Mouse (Mus musculus) heart, embryonic 13.5 days (tissue): ENCODE measurements around the gene Inpp4b. TPM values are rescaled to one million over a fixed set of nuclear protein-coding genes. Genes with fewer than 3 reads are reported as not detected.
A peak's percentile ranks its signal among the peaks of the same experiment; 100 is the strongest.

Source experiments
- ATAC-seq: fragments of 200-750 bp; cut with Nextera tagmentation; 2 replicates; pipeline ENCODE4 v1.8.0; 2017; ENCODE audit warnings: moderate TSS enrichment; ENCODE audit not compliant: insufficient number of reproducible peaks, low FRiP score, low TSS enrichment; ENCODE audit errors: extremely low read depth
- H3K27ac ChIP-seq: fragments of 300-500 bp; sonication (generic); replicated peaks from 2 replicates; pipeline ENCODE4 v1.5.1; 2015; ENCODE audit warnings: moderate library complexity, mild to moderate bottlenecking, inconsistent platforms
- H3K27me3 ChIP-seq: fragments of 300-500 bp; sonication (generic); replicated peaks from 2 replicates; pipeline ENCODE4 v1.6.1; 2015; ENCODE audit warnings: mild to moderate bottlenecking, inconsistent platforms
- H3K36me3 ChIP-seq: fragments of 300-500 bp; sonication (generic); 2 replicates; pipeline ENCODE4 v1.6.1; 2015; ENCODE audit warnings: mild to moderate bottlenecking, inconsistent platforms
- H3K4me1 ChIP-seq: fragments of 300-500 bp; sonication (generic); 2 replicates; pipeline ENCODE4 v1.6.1; 2015; ENCODE audit warnings: inconsistent platforms
- H3K4me2 ChIP-seq: fragments of 300-500 bp; sonication (generic); 2 replicates; pipeline ENCODE4 v1.6.1; 2015; ENCODE audit warnings: inconsistent platforms, mild to moderate bottlenecking, moderate library complexity
- H3K4me3 ChIP-seq: fragments of 300-500 bp; sonication (generic); 2 replicates; pipeline ENCODE4 v1.5.1; 2015; ENCODE audit warnings: moderate library complexity, mild to moderate bottlenecking, inconsistent platforms
- H3K9ac ChIP-seq: fragments of 300-500 bp; sonication (generic); 2 replicates; pipeline ENCODE4 v1.6.1; 2015; ENCODE audit warnings: inconsistent platforms, mild to moderate bottlenecking, moderate library complexity
- H3K9me3 ChIP-seq: fragments of 300-500 bp; sonication (generic); 2 replicates; pipeline ENCODE4 v1.6.1; 2016; ENCODE audit warnings: inconsistent platforms
- WGBS: fragments of 180-500 bp; shearing (Covaris S2); methylation state at CpG from one replicate; pipeline ENCODE4 v1.1.7; 2015; ENCODE audit warnings: mixed read lengths; 5-methylcytosine and 5-hydroxymethylcytosine counted together
- polyA plus RNA-seq: library from polyadenylated mRNA; unstranded; fragments of >200 nt; fragmentation: Nextera tagmentation; extraction: Ambion mirVana; gene quantifications from 2 replicates; pipeline ENCODE4 v1.2.1, GENCODE M21; 2015

Inpp4b gene
- polyA plus RNA-seq, 1 experiment from 2014 or later, result 9.4 TPM

GRCm38 (mm10) chr8:81581817-81582437, 239.6 kb downstream of the Inpp4b start:
- Histone ChIP-seq H3K4me1 (peaks cover 11% of the 10 kb centered on the region; the same call in 1 of the 2 replicates), H3K9me3 (no peaks in the 10 kb centered on the region), H3K27me3 (no peaks in the 10 kb centered on the region), H3K27ac (no peak overlapping the region), H3K9ac (no peak overlapping the region), H3K4me3 (no peak overlapping the region), H3K4me2 (no peak overlapping the region), H3K36me3 (no peaks in the 10 kb centered on the region)
- no peak for ATAC-seq
- WGBS, result 75% methylated on average over 2 of the region's 2 CpGs

DNA sequence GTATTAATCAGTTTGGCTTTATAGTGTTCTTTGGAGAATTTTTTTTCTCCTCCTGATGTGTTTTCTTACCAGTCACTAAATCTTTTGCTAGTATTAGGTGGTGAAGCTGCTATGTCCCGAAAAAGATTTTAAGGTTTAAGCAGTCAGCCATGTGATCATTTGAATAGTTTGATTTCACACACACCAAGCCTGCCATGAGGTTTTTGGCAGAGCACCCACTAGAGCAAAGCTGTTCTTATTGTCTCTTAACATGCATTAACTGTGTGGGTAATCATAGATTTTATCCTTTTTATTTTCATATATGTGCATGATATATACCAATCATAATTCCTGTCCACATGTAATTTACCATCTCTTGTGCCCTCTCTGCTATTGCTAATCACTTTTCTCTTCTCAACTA, 240.6 kb downstream of the Inpp4b start:
- no peak overlapping the region for H3K27ac ChIP-seq
- no peaks in the 10 kb centered on the region for H3K27me3 ChIP-seq
- peaks cover 11% of the 10 kb centered on the region; the same call in 1 of the 2 replicates for H3K4me1 ChIP-seq
- H3K9me3 ChIP-seq, result no peaks in the 10 kb centered on the region
- H3K4me3 ChIP-seq, result no peak overlapping the region
- 73% methylated on average over 1 of the region's 1 CpGs for WGBS
- no peaks in the 10 kb centered on the region for H3K36me3 ChIP-seq
- ATAC-seq, result no peak
- no peak overlapping the region for H3K4me2 ChIP-seq
- no peak overlapping the region for H3K9ac ChIP-seq

GRCm38 (mm10) chr8:81586783-81587182, 244.4 kb downstream of the Inpp4b start:
- H3K9me3 ChIP-seq, result no peaks in the 10 kb centered on the region
- 81% methylated on average over 5 of the region's 5 CpGs for WGBS
- H3K4me3 ChIP-seq, result no peak overlapping the region
- H3K27ac ChIP-seq, result no peak overlapping the region
- H3K36me3 ChIP-seq, result no peaks in the 10 kb centered on the region
- no peak overlapping the region for H3K4me2 ChIP-seq
- H3K9ac ChIP-seq, result no peak overlapping the region
- H3K27me3 ChIP-seq, result no peaks in the 10 kb centered on the region
- no peaks in the 10 kb centered on the region for H3K4me1 ChIP-seq
- ATAC-seq, result no peak

GRCm38 (mm10) chr8:81594134-81594714, 251.9 kb downstream of the Inpp4b start:
- no peak for ATAC-seq
- no peak overlapping the region for H3K4me2 ChIP-seq
- 73% methylated on average over 3 of the region's 3 CpGs for WGBS

GRCm38 (mm10) chr8:81599209-81599608, 256.9 kb downstream of the Inpp4b start:
- H3K9ac ChIP-seq, result no peak overlapping the region
- H3K36me3 ChIP-seq, result no peaks in the 10 kb centered on the region
- no peaks in the 10 kb centered on the region for H3K27me3 ChIP-seq
- H3K27ac ChIP-seq, result no peak overlapping the region
- no peaks in the 10 kb centered on the region for H3K9me3 ChIP-seq
- H3K4me2 ChIP-seq, result no peak overlapping the region
- H3K4me1 ChIP-seq, result no peaks in the 10 kb centered on the region
- no peak overlapping the region for H3K4me3 ChIP-seq
- 59% methylated on average over 4 of the region's 4 CpGs for WGBS
- ATAC-seq, result no peak

More at GRCm38 (mm10) chr8:81594134-81594714, 251.9 kb downstream of the Inpp4b start:
- Histone ChIP-seq H3K4me1 (no peaks in the 10 kb centered on the region), H3K9me3 (no peaks in the 10 kb centered on the region), H3K27me3 (no peaks in the 10 kb centered on the region), H3K27ac (no peak overlapping the region), H3K9ac (no peak overlapping the region), H3K4me3 (no peak overlapping the region), H3K36me3 (no peaks in the 10 kb centered on the region)

- H3K27ac ChIP-seq, result no peak overlapping the region
- H3K4me1 ChIP-seq, result no peaks in the 10 kb centered on the region
- no peaks in the 10 kb centered on the region for H3K27me3 ChIP-seq
- no peaks in the 10 kb centered on the region for H3K9me3 ChIP-seq
- no peak for ATAC-seq
- H3K4me2 ChIP-seq, result no peak overlapping the region
- H3K4me3 ChIP-seq, result no peak overlapping the region
- H3K36me3 ChIP-seq, result no peaks in the 10 kb centered on the region
- no peak overlapping the region for H3K9ac ChIP-seq
Observed at GRCm38 (mm10) chr8:81601136-81601535, 258.8 kb downstream of the Inpp4b start.

- 76% methylated on average over 1 of the region's 1 CpGs for whole genome bisulfite sequencing
Observed at GRCm38 (mm10) chr8:81608082-81608481, 265.7 kb downstream of the Inpp4b start.

DNA sequence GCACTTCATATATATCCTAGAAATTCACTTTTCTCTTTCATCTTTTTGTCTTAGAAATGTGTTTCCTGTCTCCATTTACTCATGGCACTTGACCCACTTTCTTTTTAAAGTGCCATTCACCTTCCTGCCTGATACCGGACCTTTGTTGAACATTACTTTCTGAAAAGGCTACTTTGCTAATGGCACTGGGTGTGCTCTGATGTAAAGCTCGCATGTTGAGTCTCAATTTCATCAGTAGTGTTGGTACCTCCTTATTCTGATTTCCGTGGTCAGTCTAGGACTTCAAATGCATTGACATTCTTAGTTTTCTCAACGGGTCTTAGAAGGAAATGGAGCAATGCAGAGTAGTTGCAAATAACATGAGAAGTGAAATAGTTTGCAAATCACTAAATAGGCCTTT, 266.7 kb downstream of the Inpp4b start:
- H3K9me3 ChIP-seq, result no peaks in the 10 kb centered on the region
- no peak overlapping the region for H3K27ac ChIP-seq
- H3K4me2 ChIP-seq, result no peak overlapping the region
- H3K4me3 ChIP-seq, result no peak overlapping the region
- H3K27me3 ChIP-seq, result no peaks in the 10 kb centered on the region
- no peaks in the 10 kb centered on the region for H3K36me3 ChIP-seq
- H3K9ac ChIP-seq, result no peak overlapping the region
- peaks cover 8% of the 10 kb centered on the region for H3K4me1 ChIP-seq
- WGBS, result 75% methylated on average over 4 of the region's 4 CpGs
- ATAC-seq, result no peak

More at GRCm38 (mm10) chr8:81608082-81608481, 265.7 kb downstream of the Inpp4b start:
- Histone ChIP-seq H3K4me1 (peaks cover 8% of the 10 kb centered on the region), H3K4me3 (no peak overlapping the region), H3K27me3 (no peaks in the 10 kb centered on the region), H3K36me3 (no peaks in the 10 kb centered on the region), H3K9ac (no peak overlapping the region), H3K27ac (no peak overlapping the region), H3K9me3 (no peaks in the 10 kb centered on the region), H3K4me2 (no peak overlapping the region)
- no peak for ATAC-seq

DNA sequence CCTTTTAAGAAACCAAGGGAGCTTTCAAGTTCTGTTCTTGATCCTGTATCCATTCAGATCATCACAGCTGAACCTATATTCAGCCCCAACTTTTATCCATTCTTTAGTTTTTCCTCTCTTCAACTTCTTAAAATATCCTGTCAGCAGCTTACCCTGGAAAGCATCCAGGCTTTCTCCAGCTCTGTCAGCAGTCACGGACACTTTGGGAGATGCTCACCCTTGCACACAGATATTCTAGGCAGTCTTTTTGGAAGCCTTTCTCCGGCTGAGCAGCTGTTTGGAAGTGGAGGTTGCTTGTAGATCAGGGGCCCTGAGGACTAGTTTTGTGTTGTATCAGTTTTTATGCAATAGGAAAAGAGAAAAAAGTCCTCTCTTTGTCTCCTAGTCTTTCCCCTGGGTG, 270.3 kb downstream of the Inpp4b start:
- Histone ChIP-seq H3K27me3 (no peaks in the 10 kb centered on the region), H3K27ac (0 out of 2 replicates have a peak overlapping the region, but pooled peaks have one; percentile 3), H3K36me3 (no peaks in the 10 kb centered on the region), H3K9ac (no peak overlapping the region), H3K4me2 (no peak overlapping the region), H3K4me3 (no peak overlapping the region), H3K9me3 (no peaks in the 10 kb centered on the region), H3K4me1 (peaks cover 8% of the 10 kb centered on the region)
- no peak for ATAC-seq
- 18% methylated on average over 2 of the region's 2 CpGs for whole genome bisulfite sequencing

DNA sequence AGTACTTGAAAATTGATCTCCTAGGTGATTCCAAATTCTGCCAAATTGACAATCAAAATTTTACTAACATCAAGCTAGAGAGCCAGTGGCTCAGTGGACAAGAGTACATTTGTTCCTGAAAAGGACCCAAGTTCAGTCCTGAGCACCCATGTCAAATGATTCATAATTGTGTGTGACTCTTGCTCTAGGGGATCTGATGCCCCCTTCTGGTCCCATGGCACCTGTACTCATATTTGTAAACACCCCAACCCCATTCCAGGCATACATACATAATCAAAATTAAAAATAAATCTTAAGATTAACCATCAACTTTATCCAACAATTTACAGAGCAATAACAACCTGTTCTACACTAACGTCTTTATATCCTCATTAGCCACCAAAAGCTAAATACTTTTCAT, 271.8 kb downstream of the Inpp4b start:
- Histone ChIP-seq H3K9me3 (no peaks in the 10 kb centered on the region), H3K27ac (no peak overlapping the region), H3K4me1 (peaks cover 8% of the 10 kb centered on the region), H3K4me3 (no peak overlapping the region), H3K9ac (no peak overlapping the region), H3K4me2 (no peak overlapping the region), H3K27me3 (no peaks in the 10 kb centered on the region), H3K36me3 (no peaks in the 10 kb centered on the region)
- WGBS, result 86% methylated on average over 1 of the region's 1 CpGs
- no peak for ATAC-seq

- H3K27ac ChIP-seq, result no peak overlapping the region
- 83% methylated on average over 2 of the region's 2 CpGs for WGBS
- peaks cover 8% of the 10 kb centered on the region for H3K4me1 ChIP-seq
- no peaks in the 10 kb centered on the region for H3K36me3 ChIP-seq
- H3K9ac ChIP-seq, result no peak overlapping the region
- no peak overlapping the region for H3K4me3 ChIP-seq
- ATAC-seq, result no peak
- no peaks in the 10 kb centered on the region for H3K27me3 ChIP-seq
- no peak overlapping the region for H3K4me2 ChIP-seq
- H3K9me3 ChIP-seq, result no peaks in the 10 kb centered on the region
Observed at GRCm38 (mm10) chr8:81614605-81615004, 272.2 kb downstream of the Inpp4b start.

DNA sequence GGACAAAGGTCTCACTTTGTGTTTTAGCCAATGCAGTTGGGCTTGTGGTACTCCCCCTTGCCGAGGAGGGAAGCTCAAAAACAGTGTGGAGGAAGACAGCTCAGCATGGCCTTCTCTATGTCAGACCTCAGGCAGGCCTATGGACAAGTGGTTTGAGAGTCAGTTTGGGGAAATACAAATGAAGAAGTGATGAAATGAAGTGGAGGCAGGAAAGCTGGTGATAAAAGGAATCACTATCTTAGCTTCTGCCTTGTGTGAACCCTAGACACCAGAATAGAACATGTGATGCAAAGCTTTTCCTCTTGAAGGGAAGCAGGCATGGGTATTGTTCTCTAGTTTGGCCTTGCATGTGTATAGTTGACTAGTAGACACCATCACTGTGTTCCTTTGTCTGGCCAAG, 273.2 kb downstream of the Inpp4b start:
- H3K9ac ChIP-seq, result no peak overlapping the region
- H3K4me2 ChIP-seq, result no peak overlapping the region
- no peaks in the 10 kb centered on the region for H3K9me3 ChIP-seq
- H3K4me1 ChIP-seq, result peaks cover 8% of the 10 kb centered on the region
- no peak overlapping the region for H3K27ac ChIP-seq
- H3K36me3 ChIP-seq, result no peaks in the 10 kb centered on the region
- H3K4me3 ChIP-seq, result no peak overlapping the region
- no peak for ATAC-seq
- no peaks in the 10 kb centered on the region for H3K27me3 ChIP-seq
- 48% methylated on average over 1 of the region's 1 CpGs for WGBS
